Mouse (Mus musculus) B cell, adult 2 months (primary cell): Measurements from ENCODE around the gene Evpl.
A peak's percentile ranks its signal among the peaks of the same experiment; 100 is the strongest.
"Not testable (repeated sequence)": the region's sequence is repeated elsewhere in the genome, so short reads cannot be mapped to it uniquely, and the experiment has no call there.

Experiments
- DNase-seq, 2 experiments: peaks; one replicate each; pipeline ENCODE4 v3.0.0; 2022

The Evpl gene

GRCm38 (mm10) chr11:116237742-116238395, at the start of gene Evpl:
Gene Evpl (minus strand): TSS chr11:116238077.
- DNase-seq, result peak in 1 of 2 experiments; percentile 27

GRCm38 (mm10) chr11:116287351-116287750, 49.5 kb upstream of the Evpl start:
- no peak for DNase-seq

GRCm38 (mm10) chr11:116285770-116286191, 47.9 kb upstream of the Evpl start:
- DNase-seq, result no peak

- DNase-seq, result peak; percentile 35 to 44
Observed at GRCm38 (mm10) chr11:116283982-116284381, 46.1 kb upstream of the Evpl start.

GRCm38 (mm10) chr11:116282912-116283521, 45.1 kb upstream of the Evpl start:
- peak; percentile 45 to 47 for DNase-seq

- DNase-seq, result no peak
Observed at GRCm38 (mm10) chr11:116282089-116282488, 44.2 kb upstream of the Evpl start.

GRCm38 (mm10) chr11:116281671-116282070, 43.8 kb upstream of the Evpl start:
- no peak for DNase-seq

- DNase-seq, result peak; percentile 21 to 24
Observed at GRCm38 (mm10) chr11:116280751-116281663, 43.1 kb upstream of the Evpl start, which contains the start of gene Galr2. Gene Galr2 (plus strand): TSS chr11:116280939.

- DNase-seq, result not testable (repeated sequence)
Observed at GRCm38 (mm10) chr11:116277184-116277583, 39.3 kb upstream of the Evpl start.

GRCm38 (mm10) chr11:116274045-116274666, 36.3 kb upstream of the Evpl start, which contains the start of gene Srp68:
Gene Srp68 (minus strand): TSS chr11:116274217.
- peak; percentile 87 to 89 for DNase-seq

- DNase-seq, result no peak
Observed at GRCm38 (mm10) chr11:116273469-116274044, 35.7 kb upstream of the Evpl start.

GRCm38 (mm10) chr11:116272589-116273468, 35.0 kb upstream of the Evpl start:
- DNase-seq, result no peak

GRCm38 (mm10) chr11:116269560-116269959, 31.7 kb upstream of the Evpl start:
- no peak for DNase-seq

- DNase-seq, result no peak
Observed at GRCm38 (mm10) chr11:116268313-116268712, 30.4 kb upstream of the Evpl start.

GRCm38 (mm10) chr11:116267637-116268036, 29.8 kb upstream of the Evpl start:
- no peak for DNase-seq

- no peak for DNase-seq
Observed at GRCm38 (mm10) chr11:116265850-116266249, 28.0 kb upstream of the Evpl start.

GRCm38 (mm10) chr11:116265352-116265751, 27.5 kb upstream of the Evpl start:
- DNase-seq, result peak in 1 of 2 experiments; percentile 30

- no peak for DNase-seq
Observed at GRCm38 (mm10) chr11:116260259-116260658, 22.4 kb upstream of the Evpl start.

GRCm38 (mm10) chr11:116259461-116259860, 21.6 kb upstream of the Evpl start:
- DNase-seq, result no peak

GRCm38 (mm10) chr11:116255982-116256675, 18.3 kb upstream of the Evpl start:
- no peak for DNase-seq
